Mouse (Mus musculus) lung, postnatal 25 days (tissue): Measurements from ENCODE around the gene Vmn1r37.
"Not testable (repeated sequence)": the region's sequence is repeated elsewhere in the genome, so short reads cannot be mapped to it uniquely, and the experiment has no call there.

Experiments
- DNase-seq: peaks from one replicate; pipeline ENCODE4 v3.0.0; 2022; ENCODE audit warnings: low spot score

Vmn1r37 gene

GRCm38 (mm10) chr6:66729082-66729481 is at the start of gene Vmn1r37:
Gene Vmn1r37, plus strand, starts transcription at chr6:66729382.
- DNase-seq: not testable (repeated sequence)

DNA sequence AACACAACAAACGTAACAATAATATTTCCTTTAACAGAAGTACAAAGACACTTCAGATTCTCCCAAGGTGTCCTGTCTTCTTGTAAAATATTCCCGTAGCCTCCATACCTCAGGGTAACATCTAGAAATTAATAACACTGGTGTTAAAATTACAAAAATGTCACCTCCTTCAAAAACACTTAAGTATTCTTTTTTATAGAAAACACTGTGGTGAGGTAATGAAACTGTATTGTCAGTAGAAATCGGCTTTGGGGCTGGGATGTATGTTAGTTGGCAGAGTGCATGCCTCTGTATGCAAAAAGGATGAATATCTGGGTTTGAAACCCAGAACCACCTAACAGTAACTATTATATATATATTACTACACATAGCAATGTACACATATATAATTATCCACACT is 43.4 kb upstream of the Vmn1r37 start, which contains the start of gene Vmn1r35:
Gene Vmn1r35 (minus strand): TSS at position 101 of the 400 bp plus-strand sequence.
- no peak for DNase-seq

GRCm38 (mm10) chr6:66708901-66709300 is 20.3 kb upstream of the Vmn1r37 start:
- DNase-seq: no peak

DNA sequence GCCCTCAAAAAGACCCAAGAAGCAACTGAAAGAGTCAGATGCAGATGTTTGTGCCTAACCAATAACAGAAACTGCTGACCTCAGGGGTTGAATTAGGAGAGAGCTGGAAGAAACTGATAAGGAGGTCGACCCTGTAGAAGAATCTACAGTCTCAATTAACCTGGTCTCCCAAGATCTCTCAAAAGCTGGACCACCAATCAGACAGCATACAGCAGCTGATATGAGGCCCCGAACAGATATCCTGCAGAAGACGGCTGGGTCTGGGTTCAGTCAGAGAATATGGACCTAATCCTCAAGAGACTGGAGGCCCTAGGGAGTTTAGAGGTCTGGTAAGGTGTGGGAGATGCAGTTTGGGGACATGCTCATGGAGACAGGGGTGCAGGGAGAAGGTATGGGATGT is 15.3 kb upstream of the Vmn1r37 start:
- no peak for DNase-seq

- not testable (repeated sequence) for DNase-seq
Observed at GRCm38 (mm10) chr6:66719068-66719467, 10.1 kb upstream of the Vmn1r37 start, which contains the start of gene Vmn1r36. Gene Vmn1r36, minus strand, starts transcription at chr6:66719168.

DNA sequence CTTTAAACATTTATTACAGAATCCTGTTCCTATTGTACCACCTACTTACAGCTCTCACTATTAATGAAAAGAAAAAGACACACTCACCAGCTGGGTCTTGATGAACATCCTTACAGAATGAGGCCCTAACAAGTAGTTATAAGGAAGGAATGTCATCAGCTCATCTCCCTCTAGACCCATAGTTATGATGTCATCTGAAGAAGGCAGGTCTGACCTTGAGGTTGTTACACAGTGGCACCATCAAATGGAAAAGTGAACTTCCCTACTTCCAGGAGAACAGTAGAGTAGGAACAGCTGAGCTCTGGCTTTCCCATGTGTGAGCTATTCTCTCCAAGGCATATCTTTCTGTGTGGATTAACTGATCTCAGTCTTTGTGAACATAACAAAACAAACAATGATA is 53.3 kb downstream of the Vmn1r37 start, which contains the start of gene Vmn1r38:
Gene Vmn1r38 (minus strand): TSS at position 101 of the 400 bp plus-strand sequence.
- DNase-seq: not testable (repeated sequence)
